Mouse (Mus musculus) retina, postnatal 7 days (tissue): ENCODE measurements around the gene H2-DMa.

Experiments used
- DNase-seq: peaks from one replicate; pipeline ENCODE4 v3.0.0-alpha.2; 2012; ENCODE audit warnings: low read depth, low spot score

H2-DMa gene

GRCm38 (mm10) chr17:34102831-34103230, 16.5 kb upstream of the H2-DMa start:
- DNase-seq: no peak

DNA sequence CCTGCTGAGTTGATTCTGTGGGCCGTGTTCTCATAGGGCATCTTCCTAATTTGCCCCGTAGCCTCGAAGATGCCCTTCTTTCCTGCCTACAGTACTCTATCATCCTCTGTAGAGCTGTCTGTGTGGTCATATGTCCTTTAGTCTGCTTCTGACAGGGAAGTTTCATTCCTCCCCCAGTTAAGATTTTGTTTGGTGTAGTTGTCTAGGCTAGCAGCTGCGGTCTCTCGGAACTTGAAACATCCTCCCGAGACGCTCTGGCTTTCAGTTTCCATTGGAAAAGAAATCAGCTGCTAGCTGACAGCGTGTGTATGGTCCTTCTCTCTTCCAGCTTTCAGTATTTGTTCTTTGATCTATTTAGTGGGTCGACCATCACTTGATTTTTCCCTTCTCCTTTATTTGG, 14.5 kb upstream of the H2-DMa start:
- no peak for DNase-seq

DNA sequence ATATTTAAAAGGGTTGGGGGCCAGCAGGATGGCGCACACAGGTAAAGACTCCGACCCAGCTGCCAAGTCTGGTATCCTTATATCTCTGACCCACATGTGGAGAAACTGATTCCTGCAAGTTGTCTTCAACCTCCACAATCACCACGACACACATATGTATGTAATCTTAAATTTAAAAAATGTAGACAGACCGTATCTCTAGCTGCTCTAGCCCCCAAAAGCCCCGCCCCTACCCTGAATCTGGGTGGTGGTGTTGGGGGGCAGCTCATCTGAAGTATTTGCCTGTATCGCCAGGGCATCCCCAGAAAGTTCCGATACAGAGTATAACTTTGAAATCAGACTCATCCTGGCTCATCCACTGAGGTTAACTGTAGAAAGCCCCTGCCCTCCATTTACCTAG, 12.8 kb upstream of the H2-DMa start:
- DNase-seq: no peak

DNA sequence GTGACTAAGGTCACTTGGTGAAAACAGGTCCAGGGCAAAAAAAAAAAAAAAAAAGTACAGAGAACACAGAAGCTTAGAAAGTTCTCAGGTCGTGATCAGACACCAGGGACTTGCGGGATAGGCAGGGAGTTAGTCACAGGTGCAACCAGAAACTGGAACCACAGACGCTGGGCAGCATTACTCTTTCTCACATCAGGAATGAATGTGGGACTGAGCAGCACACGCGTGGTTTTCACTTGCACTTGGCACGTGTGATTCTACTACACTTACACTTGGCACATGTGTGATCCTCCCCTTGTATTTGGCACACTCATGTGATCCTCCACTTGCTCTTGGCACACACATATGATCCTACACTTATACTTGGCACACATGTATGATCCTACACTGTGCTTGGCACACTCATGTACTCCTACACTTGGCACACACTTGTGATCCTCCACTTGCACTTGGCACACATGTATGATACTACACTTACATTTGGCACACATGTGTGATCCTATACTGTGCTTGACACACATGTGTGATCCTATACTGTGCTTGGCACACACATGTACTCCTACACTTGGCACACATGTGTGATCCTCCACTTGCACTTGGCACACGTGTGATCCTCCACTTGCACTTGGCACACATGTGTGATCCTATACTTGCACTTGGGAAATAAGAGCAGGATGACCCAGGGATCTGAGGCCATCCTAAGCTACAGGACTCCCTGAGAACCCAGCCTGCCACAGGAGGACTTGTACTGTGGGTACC, 12.1 kb upstream of the H2-DMa start:
- no peak for DNase-seq

- no peak for DNase-seq
Observed at GRCm38 (mm10) chr17:34108460-34108859, 10.9 kb upstream of the H2-DMa start.

GRCm38 (mm10) chr17:34109038-34109805, 10.1 kb upstream of the H2-DMa start:
- DNase-seq: no peak

DNA sequence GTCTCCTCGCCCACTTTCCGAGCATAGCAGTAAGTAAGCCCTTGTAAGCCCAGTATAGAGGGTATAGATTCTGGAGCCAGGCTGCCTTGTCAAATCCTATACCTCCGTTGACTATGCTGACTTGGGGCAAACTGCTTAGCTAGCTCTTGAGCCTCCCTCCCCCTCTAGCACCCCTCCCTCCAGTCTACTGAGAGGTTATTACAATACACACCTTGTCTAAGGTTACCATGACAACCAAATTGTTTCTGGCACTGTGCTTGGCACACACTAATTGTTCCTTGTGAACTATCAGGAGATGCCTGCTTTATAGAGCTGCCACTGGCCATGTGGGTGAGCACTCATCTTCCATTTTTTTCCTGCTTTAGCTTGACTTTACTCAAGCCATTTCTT, 9.5 kb upstream of the H2-DMa start:
- DNase-seq: no peak

- no peak for DNase-seq
Observed at GRCm38 (mm10) chr17:34110309-34110708, 9.0 kb upstream of the H2-DMa start.

DNA sequence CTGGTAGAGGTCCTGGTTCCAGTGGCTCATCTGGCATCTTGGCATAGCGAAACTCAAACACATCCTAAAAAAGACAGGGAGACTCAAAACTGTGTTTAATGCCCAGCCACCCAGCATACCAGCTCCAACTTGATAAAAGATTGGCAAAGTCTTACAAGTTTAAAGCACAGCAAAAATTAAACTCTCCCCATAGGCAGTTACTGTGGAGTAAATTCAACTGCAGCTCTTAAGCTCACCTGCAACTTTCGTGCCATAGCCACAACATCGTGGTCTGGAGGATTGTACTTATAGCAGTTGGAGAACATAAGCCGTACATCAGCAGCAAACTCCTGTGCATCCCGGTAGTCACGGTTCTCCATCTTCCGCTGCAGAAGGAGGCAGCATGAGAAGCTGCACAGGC, 5.2 kb upstream of the H2-DMa start:
- DNase-seq: no peak

DNA sequence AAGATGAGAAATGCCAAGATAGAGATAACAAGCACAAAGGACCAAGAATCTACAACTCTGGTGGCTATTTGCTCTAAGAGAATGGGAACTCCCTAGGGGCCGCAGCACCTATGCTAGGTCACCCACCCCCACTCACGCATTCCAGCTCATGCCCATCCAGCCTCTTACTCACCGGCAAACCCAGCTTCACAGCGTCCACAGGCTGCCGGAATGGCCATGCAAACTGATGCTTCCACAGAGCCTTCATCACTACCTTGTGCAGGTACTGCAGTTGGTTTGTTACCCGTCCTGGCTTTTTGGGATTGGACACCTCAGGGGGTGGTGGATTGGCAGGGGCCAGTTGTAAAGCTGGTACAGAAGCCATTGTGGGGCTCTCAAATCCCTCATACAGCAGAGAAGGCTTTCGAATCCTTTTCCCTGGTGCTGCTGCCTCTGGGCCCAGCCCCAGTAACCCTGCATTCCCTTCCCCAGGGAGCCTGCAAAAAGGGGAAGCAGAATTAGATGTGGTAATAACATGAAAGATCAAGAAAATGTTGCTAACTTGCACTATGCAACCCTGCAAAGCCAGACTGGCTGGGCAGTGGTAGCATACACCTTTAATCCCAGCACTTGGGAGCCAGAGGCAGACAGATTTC, 2.5 kb upstream of the H2-DMa start:
- DNase-seq: no peak

GRCm38 (mm10) chr17:34117421-34118112, 1.8 kb upstream of the H2-DMa start:
- no peak for DNase-seq

- DNase-seq: no peak
Observed at GRCm38 (mm10) chr17:34118113-34118872, 1.0 kb upstream of the H2-DMa start.

GRCm38 (mm10) chr17:34118873-34119248, 480 bp upstream of the H2-DMa start:
- DNase-seq: no peak

DNA sequence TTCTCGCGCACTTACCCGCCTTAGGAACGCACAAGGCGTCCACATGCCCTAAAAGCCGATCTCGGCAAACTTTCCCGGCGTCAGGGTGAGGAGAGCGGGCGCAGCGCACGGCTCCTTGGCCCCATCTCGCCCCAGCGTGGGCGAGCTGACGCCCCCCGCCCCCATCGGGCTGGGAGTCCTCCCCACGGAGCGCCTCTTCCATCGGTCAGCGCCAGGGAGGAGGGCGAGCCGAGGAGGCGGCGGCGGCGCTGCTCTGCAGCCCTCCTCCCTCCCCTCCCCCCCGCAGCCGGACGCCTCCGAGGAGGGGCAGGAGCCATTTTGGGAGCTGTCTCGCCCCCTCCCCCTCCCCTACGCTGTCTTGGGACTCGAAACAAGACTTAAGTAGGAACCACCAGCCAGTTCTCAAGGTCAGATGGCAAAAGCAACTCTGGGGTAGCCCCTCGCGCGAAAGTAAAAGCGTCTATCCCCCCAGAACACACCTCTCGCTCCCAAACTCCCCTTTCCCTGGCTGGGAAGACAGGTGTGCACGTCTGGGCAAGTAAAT, 911 bp downstream of the H2-DMa start:
- peak; percentile 68 for DNase-seq

GRCm38 (mm10) chr17:34120814-34121171, 1.5 kb downstream of the H2-DMa start:
- no peak for DNase-seq

DNA sequence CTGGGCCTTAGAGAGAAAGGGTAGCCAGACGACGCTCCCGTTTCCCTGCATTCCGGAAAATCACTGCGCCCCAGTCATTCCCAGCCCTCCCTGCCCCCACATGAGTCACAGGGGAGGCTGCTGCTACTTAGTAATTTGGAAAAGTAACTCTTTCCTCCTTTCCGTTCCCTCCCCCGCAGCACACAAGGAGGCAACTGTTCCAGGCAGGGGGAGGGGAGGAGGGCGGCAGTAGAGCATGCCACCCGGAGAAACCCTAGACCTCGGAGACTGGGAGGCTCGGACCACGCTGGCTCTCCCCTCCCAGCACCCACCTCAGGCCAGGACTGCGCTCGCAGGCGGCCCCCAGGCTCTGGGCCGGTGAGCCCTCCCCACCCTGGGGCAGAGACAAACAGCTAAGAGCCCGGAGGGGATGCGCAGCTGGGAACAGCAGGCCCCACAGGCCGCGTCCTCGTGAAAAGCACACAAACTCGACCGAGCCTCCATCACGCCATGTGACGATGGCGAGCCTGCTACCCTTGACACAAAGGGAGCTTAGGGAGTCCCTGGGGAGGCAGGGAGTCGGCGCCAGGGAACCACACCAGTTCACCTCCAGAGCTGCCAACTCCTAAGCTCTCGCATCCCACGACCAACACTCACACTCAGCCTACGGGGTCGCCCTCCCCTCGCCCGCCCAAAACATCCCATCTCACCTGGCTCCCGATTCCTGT, 2.0 kb downstream of the H2-DMa start:
- peak; percentile 42 for DNase-seq

DNA sequence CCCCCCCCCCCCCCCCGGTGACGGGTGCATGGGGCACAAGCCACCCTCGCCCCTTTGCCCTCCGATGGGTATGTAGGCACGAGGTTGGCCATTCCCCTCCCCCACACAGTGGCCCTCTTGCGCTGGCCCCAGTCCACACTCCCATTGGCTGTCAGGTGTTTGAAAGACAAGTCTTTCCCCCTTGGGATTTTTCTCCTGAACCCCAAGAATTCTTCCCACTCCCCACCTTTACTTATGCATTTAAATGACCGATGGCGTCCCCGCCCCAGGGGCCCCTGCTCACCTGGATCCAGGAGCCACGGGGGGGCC, 2.5 kb downstream of the H2-DMa start:
- peak; percentile 44 for DNase-seq

GRCm38 (mm10) chr17:34122188-34122984, 3.0 kb downstream of the H2-DMa start, which contains the start of gene Brd2:
TSS of gene Brd2 (minus strand) at chr17:34122634.
- DNase-seq: peak; percentile 95

- no peak for DNase-seq
Observed at GRCm38 (mm10) chr17:34123111-34123510, 3.8 kb downstream of the H2-DMa start.

- DNase-seq: no peak
Observed at GRCm38 (mm10) chr17:34123518-34123917, 4.2 kb downstream of the H2-DMa start.
